Comparison of ENCODE assay signal across 8 mouse cellular contexts in the genomic region with DNA sequence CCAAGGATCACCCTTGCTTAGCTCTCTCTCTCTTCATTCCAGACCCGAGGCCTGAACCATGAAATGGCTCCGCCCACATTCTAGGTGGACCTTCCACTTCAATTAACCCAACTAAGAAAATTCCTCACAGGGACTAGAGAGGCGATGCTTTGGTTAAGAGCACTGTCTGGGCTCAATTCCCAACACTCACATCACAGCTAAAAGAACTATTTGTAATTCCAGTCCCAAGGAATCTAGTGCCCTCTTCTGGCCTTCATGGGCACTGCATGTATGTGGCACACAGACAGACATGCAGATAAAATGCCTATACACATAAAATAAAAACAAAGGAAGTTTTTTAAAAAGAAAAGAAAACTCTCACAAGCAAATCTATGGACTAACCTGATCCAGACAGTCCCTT. TPM values are rescaled to one million over a fixed set of nuclear protein-coding genes. Genes with fewer than 3 reads are reported as not detected.
DNase-seq lines count a peak whose midpoint lies in the region; ATAC-seq and TF ChIP-seq lines count a peak whose summit lies in the region.
"Had no signal": no experiment of that assay in that cellular context is flagged by ENCODE, and none has a peak within 500 bp of the region (broad histone marks: within the 10 kb centered on the region; RNA-seq: fewer than 3 reads in every experiment).

No protein-coding gene starts in this region.

- no peak overlapping the region for H3K9ac ChIP-seq in limb, embryonic 15.5 days
- H3K9ac ChIP-seq: stomach, embryonic 15.5 days had no signal

- no peak overlapping the region for H3K4me3 ChIP-seq in E14TG2a.4 (replicated peaks; ENCODE audit: low read length)
- H3K4me3 ChIP-seq in limb, embryonic 15.5 days = no peak overlapping the region
- H3K4me3 ChIP-seq: stomach, embryonic 15.5 days had no signal

- peak; percentile 84 for TF ChIP-seq CTCF in E14TG2a.4 (conservative IDR thresholded peaks at IDR 0.05; ENCODE audit: low read length)

- 0 out of 2 replicates have a peak, but pooled peaks have one; percentile 48 for ATAC-seq in limb, embryonic 15.5 days (ENCODE audit: insufficient number of reproducible peaks, low FRiP score, low TSS enrichment, low read depth)

- H3K27ac ChIP-seq in limb, embryonic 15.5 days = no peak overlapping the region
- H3K27ac ChIP-seq: stomach, embryonic 15.5 days had no signal

- no peak overlapping the region for H3K4me2 ChIP-seq in limb, embryonic 15.5 days
- H3K4me2 ChIP-seq: stomach, embryonic 15.5 days had no signal

- H3K9me3 ChIP-seq in E14TG2a.4 (ENCODE audit: low read length) = no peaks in the 10 kb centered on the region
- H3K9me3 ChIP-seq in limb, embryonic 15.5 days = no peaks in the 10 kb centered on the region
- H3K9me3 ChIP-seq: stomach, embryonic 15.5 days had no signal

- 27% methylated on average over 3 of the region's 3 CpGs for WGBS in limb, embryonic 15.5 days

- H3K27me3 ChIP-seq in E14TG2a.4 (ENCODE audit: insufficient read depth, low read length) = no peaks in the 10 kb centered on the region; the same call in 1 of the 2 replicates
- no peaks in the 10 kb centered on the region for H3K27me3 ChIP-seq in limb, embryonic 15.5 days
- H3K27me3 ChIP-seq: stomach, embryonic 15.5 days had no signal

- peak; percentile 47 for DNase-seq in A20 (ENCODE audit: low read depth, low spot score)
- peak; percentile 42 for DNase-seq in c-Kit-positive CD71-positive TER-119-positive erythroid progenitor cells, embryonic 14.5 days (ENCODE audit: low spot score)
- DNase-seq in forelimb bud, embryonic 11.5 days (ENCODE audit: low read depth, low spot score) = peak; percentile 61
- DNase-seq in kidney, adult 9 months = peak; percentile 71
- DNase-seq in right cerebral cortex, adult 18-20 months = peak; percentile 77

- no peaks in the 10 kb centered on the region for H3K36me3 ChIP-seq in E14TG2a.4 (ENCODE audit: insufficient read depth, low read length)
- no peaks in the 10 kb centered on the region for H3K36me3 ChIP-seq in limb, embryonic 15.5 days
- H3K36me3 ChIP-seq: stomach, embryonic 15.5 days had no signal

- H3K4me1 ChIP-seq in E14TG2a.4 (replicated peaks; ENCODE audit: low read depth, low read length) = no peaks in the 10 kb centered on the region
- no peaks in the 10 kb centered on the region for H3K4me1 ChIP-seq in limb, embryonic 15.5 days
- H3K4me1 ChIP-seq: stomach, embryonic 15.5 days had no signal

RNA-seq across cellular contexts. Expression of gene Adgra1, which starts 27.4 kb away (rescaled TPM):
- 0.70 and 0.76 TPM in 2 replicates for polyA plus RNA-seq in limb, embryonic 15.5 days (2015; fragmentation: Nextera tagmentation; extraction: Ambion mirVana)

RNA-seq across cellular contexts. Expression of gene Kndc1, which starts 33.1 kb away (rescaled TPM):
- polyA plus RNA-seq in limb, embryonic 15.5 days (2015; fragmentation: Nextera tagmentation; extraction: Ambion mirVana) = 0.24 and 0.26 TPM in 2 replicates
